Mouse (Mus musculus) heart, embryonic 10.5 days (tissue): ENCODE data around the gene Ptpn6. TPM values are rescaled to one million over a fixed set of nuclear protein-coding genes. Genes with fewer than 3 reads are reported as not detected.

ENCODE experiments used
- DNase-seq: peaks from one replicate; pipeline ENCODE4 v3.0.0-alpha.2; 2017; ENCODE audit warnings: low spot score
- H3K27ac ChIP-seq: fragments of 300-500 bp; sonication (generic); 2 replicates; pipeline ENCODE4 v1.5.1; 2016; ENCODE audit warnings: mild to moderate bottlenecking
- H3K27me3 ChIP-seq: fragments of 300-500 bp; sonication (generic); 2 replicates; pipeline ENCODE4 v1.6.1; 2016; ENCODE audit warnings: mild to moderate bottlenecking; ENCODE audit not compliant: poor library complexity, insufficient read depth, severe bottlenecking
- H3K36me3 ChIP-seq: fragments of 300-500 bp; sonication (generic); 2 replicates; pipeline ENCODE4 v1.6.1; 2016; ENCODE audit warnings: mild to moderate bottlenecking, moderate library complexity
- H3K4me1 ChIP-seq: fragments of 300-500 bp; sonication (generic); 2 replicates; pipeline ENCODE4 v1.6.1; 2016; ENCODE audit warnings: mild to moderate bottlenecking
- H3K4me3 ChIP-seq: fragments of 300-500 bp; sonication (generic); 2 replicates; pipeline ENCODE4 v1.5.1; 2016; ENCODE audit warnings: mild to moderate bottlenecking, moderate library complexity
- H3K9me3 ChIP-seq: fragments of 300-500 bp; sonication (generic); 2 replicates; pipeline ENCODE4 v1.6.1; 2016; ENCODE audit warnings: mild to moderate bottlenecking, moderate library complexity
- WGBS: fragments of 180-500 bp; shearing (Covaris S2); methylation state at CpG from one replicate; pipeline ENCODE4 v1.1.7; 2016; 5-methylcytosine and 5-hydroxymethylcytosine counted together
- microRNA counts: library from miRNA; unstranded; fragments of <30 nt; microRNA quantifications from one replicate; lab custom pipeline; 2017
- microRNA-seq: library from miRNA; unstranded; fragments of <30 nt; microRNA quantifications from one replicate; pipeline ENCODE4, GENCODE M21; 2017
- polyA plus RNA-seq: library from polyadenylated mRNA; unstranded; fragments of >200 nt; fragmentation: Nextera tagmentation; extraction: Ambion mirVana; gene quantifications from 2 replicates; pipeline ENCODE4 v1.2.1, GENCODE M21; 2016

The Ptpn6 gene
- polyA plus RNA-seq, 1 experiment from 2014 or later: 8.6 TPM

DNA sequence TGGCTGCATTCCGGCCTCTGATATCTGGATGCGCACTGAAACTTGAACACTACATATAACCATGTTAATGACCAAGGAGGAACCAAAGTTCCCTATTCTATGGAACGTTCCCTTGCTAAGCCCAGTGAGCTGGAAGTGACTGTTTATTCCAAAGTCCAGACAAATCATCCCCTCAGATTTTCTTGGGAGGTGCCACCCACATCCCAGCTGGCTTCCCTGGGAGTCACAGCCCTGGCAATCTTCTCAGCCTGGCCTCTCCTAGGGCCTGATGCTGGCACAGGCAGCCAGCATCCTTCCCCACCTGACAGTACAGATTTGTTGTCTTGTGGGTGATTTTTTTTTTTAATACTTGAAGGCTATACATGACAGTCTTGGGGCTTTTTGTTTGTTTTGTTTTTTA is 59.0 kb downstream of the Ptpn6 start:
- H3K9me3 ChIP-seq: no peaks in the 10 kb centered on the region
- H3K27me3 ChIP-seq: no peaks in the 10 kb centered on the region
- WGBS: 95% methylated on average over 3 of the region's 3 CpGs
- H3K4me3 ChIP-seq: no peak overlapping the region
- no peak for DNase-seq
- peaks cover 12% of the 10 kb centered on the region for H3K4me1 ChIP-seq
- H3K27ac ChIP-seq: no peak overlapping the region
- peaks cover 4% of the 10 kb centered on the region for H3K36me3 ChIP-seq

DNA sequence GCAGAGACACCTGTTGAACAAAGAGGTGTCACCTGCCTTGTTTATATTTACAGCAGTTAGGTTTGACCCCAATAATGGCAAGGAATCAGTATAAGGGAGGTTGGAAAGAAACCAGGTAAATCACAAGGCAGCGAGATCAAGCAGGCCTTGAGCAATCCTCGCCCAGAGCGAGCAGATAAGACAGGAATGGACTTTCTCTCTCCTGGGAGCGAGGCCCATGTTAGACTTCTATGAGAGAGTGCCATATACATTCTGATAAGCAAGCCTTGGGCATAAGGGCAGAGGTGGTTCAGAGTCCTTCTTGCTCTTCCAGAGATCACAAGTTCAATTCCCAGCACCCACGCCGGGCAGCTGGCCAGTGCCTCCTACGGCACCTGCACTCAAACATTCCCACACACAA is 59.7 kb downstream of the Ptpn6 start:
- Histone ChIP-seq H3K36me3 (peaks cover 10% of the 10 kb centered on the region), H3K4me1 (peaks cover 10% of the 10 kb centered on the region), H3K27ac (no peak overlapping the region), H3K4me3 (no peak overlapping the region), H3K27me3 (no peaks in the 10 kb centered on the region), H3K9me3 (no peaks in the 10 kb centered on the region)
- no peak for DNase-seq
- 75% methylated on average over 7 of the region's 7 CpGs for WGBS

DNA sequence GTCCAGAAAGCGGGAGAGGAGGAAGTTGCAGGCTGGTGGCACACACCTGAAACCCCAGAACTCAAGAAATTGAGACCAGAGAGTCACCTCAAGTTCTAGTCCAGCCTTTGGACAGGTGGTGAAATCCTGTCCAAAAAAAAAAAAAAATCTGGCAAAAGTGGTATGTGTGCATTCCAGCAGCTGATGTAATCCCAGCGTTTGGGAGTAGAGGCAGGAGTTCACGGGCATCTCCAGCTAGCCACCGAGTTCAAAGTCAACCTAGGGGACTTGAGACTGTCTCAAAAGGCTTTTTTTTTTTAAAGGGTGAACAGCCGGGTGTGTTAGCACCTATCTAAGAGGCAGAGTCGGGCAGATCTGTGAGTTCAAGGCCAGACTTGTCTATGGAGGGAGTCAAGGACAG is 62.3 kb downstream of the Ptpn6 start:
- H3K9me3 ChIP-seq: no peaks in the 10 kb centered on the region
- H3K27me3 ChIP-seq: no peaks in the 10 kb centered on the region
- DNase-seq: no peak
- H3K4me1 ChIP-seq: peaks cover 7% of the 10 kb centered on the region; the same call in 1 of the 2 replicates
- peaks cover 10% of the 10 kb centered on the region for H3K36me3 ChIP-seq
- no peak overlapping the region for H3K27ac ChIP-seq
- no peak overlapping the region for H3K4me3 ChIP-seq
- WGBS: 84% methylated on average over 6 of the region's 6 CpGs

DNA sequence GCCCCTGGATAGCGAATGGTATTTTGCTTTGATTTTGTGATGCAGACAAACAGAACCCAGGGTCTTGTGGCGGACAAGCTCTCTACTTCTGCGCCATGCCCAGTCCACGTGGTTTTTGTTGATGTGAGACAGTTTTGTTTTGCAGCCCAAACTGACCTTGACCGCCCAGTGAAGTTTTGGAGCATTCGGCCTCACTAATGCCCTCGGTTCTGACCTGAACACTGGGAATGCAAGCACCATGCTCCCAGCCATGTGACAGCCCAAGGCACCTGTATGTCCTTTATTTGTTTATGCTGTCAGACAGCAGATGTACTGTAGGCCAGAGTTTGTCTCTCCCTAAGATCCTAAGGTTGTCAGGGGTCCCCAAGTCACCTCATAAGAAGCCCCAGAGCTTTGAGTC is 63.9 kb downstream of the Ptpn6 start:
- Histone ChIP-seq H3K27ac (no peak overlapping the region), H3K27me3 (no peaks in the 10 kb centered on the region)
- WGBS: 92% methylated on average over 7 of the region's 7 CpGs

DNA sequence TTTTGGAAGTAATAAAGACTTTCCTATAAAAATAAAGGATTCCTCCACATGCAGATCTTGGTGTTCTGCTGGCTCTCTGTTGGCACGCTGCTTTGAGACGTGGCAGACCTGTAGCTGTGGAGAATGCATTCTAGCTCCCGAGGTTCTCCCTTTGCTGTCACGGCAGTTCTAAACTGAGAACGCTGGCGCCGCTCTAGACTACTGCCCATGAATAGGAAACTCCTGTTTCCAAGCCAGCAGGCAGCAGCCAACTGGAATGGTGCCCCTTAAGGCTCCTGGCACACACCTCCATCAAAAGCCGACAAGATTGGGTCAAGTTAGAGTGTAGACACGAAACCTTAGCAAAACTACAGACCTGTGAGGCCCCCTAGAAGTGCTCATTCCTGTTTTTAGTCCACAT is 64.9 kb downstream of the Ptpn6 start:
- no peak for DNase-seq
- Histone ChIP-seq H3K27me3 (no peaks in the 10 kb centered on the region), H3K9me3 (no peaks in the 10 kb centered on the region), H3K4me1 (peaks cover 7% of the 10 kb centered on the region; the same call in 1 of the 2 replicates), H3K27ac (no peak overlapping the region), H3K36me3 (peaks cover 10% of the 10 kb centered on the region), H3K4me3 (no peak overlapping the region)
- 91% methylated on average over 9 of the region's 9 CpGs for WGBS

More for the DNA sequence above, 63.9 kb downstream of the Ptpn6 start:
- Histone ChIP-seq H3K9me3 (no peaks in the 10 kb centered on the region), H3K36me3 (peaks cover 10% of the 10 kb centered on the region), H3K4me3 (no peak overlapping the region), H3K4me1 (peaks cover 7% of the 10 kb centered on the region; the same call in 1 of the 2 replicates)
- no peak for DNase-seq

DNA sequence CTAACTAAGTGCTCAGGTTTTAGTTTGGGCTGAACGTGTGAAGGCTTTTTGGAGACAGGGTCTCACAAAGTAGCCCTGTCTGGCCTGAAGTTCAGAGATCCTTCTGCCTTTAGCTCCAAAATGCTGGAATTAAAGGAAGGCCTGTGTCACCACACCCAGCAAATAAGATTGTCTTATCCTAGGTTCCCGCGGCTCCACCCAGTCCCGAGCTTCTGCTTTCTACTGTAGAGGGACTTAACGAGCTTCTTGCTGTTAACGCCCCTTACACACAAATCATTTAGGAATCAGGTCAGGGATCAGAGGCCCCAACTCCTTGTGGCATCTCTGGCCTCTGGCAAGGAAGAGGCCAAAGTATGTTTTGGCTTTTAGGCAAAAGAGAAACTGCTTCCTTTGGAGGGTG is 66.4 kb downstream of the Ptpn6 start:
- Histone ChIP-seq H3K27me3 (no peaks in the 10 kb centered on the region), H3K9me3 (no peaks in the 10 kb centered on the region), H3K4me3 (no peak overlapping the region), H3K36me3 (peaks cover 10% of the 10 kb centered on the region), H3K4me1 (peaks cover 7% of the 10 kb centered on the region; the same call in 1 of the 2 replicates), H3K27ac (no peak overlapping the region)
- WGBS: 54% methylated on average over 6 of the region's 6 CpGs
- no peak for DNase-seq

MicroRNAs encoded within 50 kb of the gene (microRNA counts, 519-probe panel; counts per million panel counts)
- not detected for microRNA mmu-miR-141 (lab: Ali Mortazavi, UCI)
- microRNA mmu-miR-200c (lab: Ali Mortazavi, UCI): 5,584 counts per million, percentile 50 among the panel's probes with 10 or more counts

Small RNA genes lying within 50 kb of the gene (microRNA-seq; reads per million reads assigned to microRNA genes)
- gene Mir141 (60.4 reads per million, percentile 45 among the genes with 10 or more reads in this experiment), gene Mir200c (479 reads per million, percentile 72 among the genes with 10 or more reads in this experiment)

Other genes with a start within 250 kb of the Ptpn6 start
- gene C1rl, start 245.6 kb downstream of the Ptpn6 start, polyA plus RNA-seq: 0.39 and 0.83 TPM in 2 replicates
- gene C1ra, start 226.3 kb downstream of the Ptpn6 start, polyA plus RNA-seq: 0.05 and 0.31 TPM in 2 replicates
- gene C1s1, start 196.4 kb downstream of the Ptpn6 start, polyA plus RNA-seq: 0.34 and 2.2 TPM in 2 replicates
- not detected in 2 replicates for gene C1rb, start 168.4 kb downstream of the Ptpn6 start, polyA plus RNA-seq
- gene C1s2, start 102.6 kb downstream of the Ptpn6 start, polyA plus RNA-seq: 0.06 TPM in 1 of 2 replicates, not detected in the other
- 45.2 and 53.8 TPM in 2 replicates for gene Lpcat3, start 75.7 kb downstream of the Ptpn6 start, polyA plus RNA-seq
- gene Emg1, start 26.5 kb downstream of the Ptpn6 start, polyA plus RNA-seq: 162 and 216 TPM in 2 replicates
- 438 and 483 TPM in 2 replicates for gene Phb2, start 26.4 kb downstream of the Ptpn6 start, polyA plus RNA-seq
- 297 and 301 TPM in 2 replicates for gene Grcc10, start 2.7 kb upstream of the Ptpn6 start, polyA plus RNA-seq
- gene Gm45234, start 17.3 kb upstream of the Ptpn6 start, polyA plus RNA-seq: not detected in 2 replicates
- 7.4 and 11.4 TPM in 2 replicates for gene Atn1, start 17.8 kb upstream of the Ptpn6 start, polyA plus RNA-seq
- 4.5 and 4.8 TPM in 2 replicates for gene Eno2, start 31.0 kb upstream of the Ptpn6 start, polyA plus RNA-seq
- gene Lrrc23, start 41.0 kb upstream of the Ptpn6 start, polyA plus RNA-seq: 0.17 and 0.26 TPM in 2 replicates
- gene Spsb2, start 69.9 kb upstream of the Ptpn6 start, polyA plus RNA-seq: 8.5 and 9.3 TPM in 2 replicates
- 1,456 and 1,625 TPM in 2 replicates for gene Tpi1, start 75.6 kb upstream of the Ptpn6 start, polyA plus RNA-seq
- gene Usp5, start 90.8 kb upstream of the Ptpn6 start, polyA plus RNA-seq: 145 and 151 TPM in 2 replicates
- gene Cdca3, start 90.8 kb upstream of the Ptpn6 start, polyA plus RNA-seq: 150 and 179 TPM in 2 replicates
- gene Gnb3, start 101.6 kb upstream of the Ptpn6 start, polyA plus RNA-seq: 2.4 and 5.2 TPM in 2 replicates
- 10.7 and 13.4 TPM in 2 replicates for gene P3h3, start 119.0 kb upstream of the Ptpn6 start, polyA plus RNA-seq
- 1.1 and 1.2 TPM in 2 replicates for gene Gpr162, start 125.3 kb upstream of the Ptpn6 start, polyA plus RNA-seq
- gene Cd4, start 149.5 kb upstream of the Ptpn6 start, polyA plus RNA-seq: 0.05 TPM in 1 of 2 replicates, not detected in the other
- 1.2 and 2.8 TPM in 2 replicates for gene Lag3, start 173.0 kb upstream of the Ptpn6 start, polyA plus RNA-seq
- 123 and 174 TPM in 2 replicates for gene Ptms, start 181.4 kb upstream of the Ptpn6 start, polyA plus RNA-seq
- gene Mlf2, start 192.7 kb upstream of the Ptpn6 start, polyA plus RNA-seq: 363 and 402 TPM in 2 replicates
- gene Cops7a, start 226.8 kb upstream of the Ptpn6 start, polyA plus RNA-seq: 173 and 178 TPM in 2 replicates